Mouse (Mus musculus) common myeloid progenitor, adult 5-6 weeks (primary cell): ENCODE data around the gene Dgkd. TPM values are rescaled to one million over a fixed set of nuclear protein-coding genes. Genes with fewer than 3 reads are reported as not detected.
"Not testable (repeated sequence)": the region's sequence is repeated elsewhere in the genome, so short reads cannot be mapped to it uniquely, and the experiment has no call there.

Source experiments
- ATAC-seq: replicated peaks from 2 replicates; pipeline ENCODE4 v1.8.0; 2016; ENCODE audit warnings: low read depth, mild to moderate bottlenecking, moderate TSS enrichment, inconsistent platforms; ENCODE audit not compliant: poor library complexity, severe bottlenecking
- total RNA-seq: library from RNA; stranded (forward); fragments of 200-1000, 187-1606 nt; gene quantifications from 2 replicates; pipeline ENCODE4 v1.2.3, GENCODE M21; 2017

The Dgkd gene
- total RNA-seq = 29.2 and 39.9 TPM in 2 replicates

DNA sequence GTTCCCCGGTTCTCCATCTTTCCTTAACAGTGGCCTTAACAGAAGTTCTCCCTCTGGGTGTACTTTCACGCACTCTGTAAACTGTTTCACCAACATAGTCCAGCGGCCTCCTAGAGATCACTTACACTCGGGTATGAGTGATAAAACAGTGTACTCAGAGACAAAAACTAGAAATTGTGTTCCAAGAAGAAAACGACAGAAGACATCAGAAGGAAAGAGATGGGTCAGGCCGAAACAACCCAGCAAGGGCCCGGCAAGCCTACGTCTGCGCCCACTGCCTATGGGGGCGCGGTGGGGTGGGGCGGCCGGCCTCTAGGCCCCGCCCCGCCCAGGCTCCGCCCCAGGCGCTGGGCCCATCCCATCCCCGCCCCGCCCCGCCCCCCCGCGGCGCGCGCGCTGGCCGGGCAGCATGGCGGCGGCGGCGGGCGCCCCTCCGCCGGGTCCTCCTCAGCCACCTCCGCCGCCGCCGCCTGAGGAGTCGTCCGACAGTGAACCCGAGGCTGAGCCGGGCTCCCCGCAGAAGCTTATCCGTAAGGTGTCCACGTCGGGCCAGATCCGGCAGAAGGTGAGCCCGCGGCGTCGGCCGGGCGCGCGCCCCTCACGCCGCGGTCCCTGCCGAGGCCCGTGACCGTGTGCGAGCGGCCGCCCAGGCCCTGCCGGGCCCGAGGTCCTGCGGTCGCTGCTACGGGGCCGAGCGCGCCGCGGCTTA lies at the start of gene Dgkd:
Gene Dgkd (plus strand): TSS at position 396 of the 709 bp plus-strand sequence.
- peak; percentile 61 for ATAC-seq

DNA sequence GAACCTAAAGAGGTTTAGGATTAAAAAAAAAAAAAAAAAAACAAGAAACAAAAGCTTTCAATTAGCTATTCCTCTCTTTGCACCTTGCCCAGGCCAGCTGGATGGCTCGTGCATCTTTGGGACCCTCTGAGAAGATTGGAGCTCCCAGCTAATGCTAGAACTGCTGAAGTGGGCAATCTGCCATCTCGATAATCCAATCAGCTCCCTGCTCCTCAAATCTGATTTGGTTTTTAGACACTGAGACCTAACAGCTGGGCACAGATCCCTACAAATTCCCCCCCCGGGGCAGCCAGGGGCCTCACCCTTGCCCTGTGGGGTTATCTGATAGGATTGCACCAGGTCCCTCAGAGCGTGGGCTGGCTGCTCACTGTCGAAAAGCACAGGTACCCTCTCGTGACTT lies 49.5 kb upstream of the Dgkd start, which contains the start of gene Sag:
Gene Sag (plus strand): TSS at position 105 of the 400 bp plus-strand sequence.
- no peak for ATAC-seq

DNA sequence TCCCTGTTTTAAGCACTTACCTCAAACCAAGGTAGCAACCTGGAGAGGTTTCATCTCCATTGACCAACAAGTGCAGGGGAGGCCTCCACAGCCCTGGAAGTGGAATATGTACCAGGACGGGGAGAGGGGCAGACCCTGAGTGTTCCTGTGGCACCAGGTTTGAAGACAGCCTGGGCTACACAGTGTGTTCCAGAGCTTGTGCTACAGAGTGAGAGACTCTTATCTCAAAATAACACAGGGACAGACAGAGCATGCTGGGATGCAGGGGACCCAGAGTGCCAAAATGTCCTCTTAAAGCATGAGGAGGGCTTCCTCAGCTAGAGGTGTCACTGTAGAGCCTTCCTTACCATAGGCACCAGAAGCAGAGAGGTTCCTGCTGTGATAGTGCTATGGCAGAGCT lies 45.3 kb upstream of the Dgkd start:
- no peak for ATAC-seq

DNA sequence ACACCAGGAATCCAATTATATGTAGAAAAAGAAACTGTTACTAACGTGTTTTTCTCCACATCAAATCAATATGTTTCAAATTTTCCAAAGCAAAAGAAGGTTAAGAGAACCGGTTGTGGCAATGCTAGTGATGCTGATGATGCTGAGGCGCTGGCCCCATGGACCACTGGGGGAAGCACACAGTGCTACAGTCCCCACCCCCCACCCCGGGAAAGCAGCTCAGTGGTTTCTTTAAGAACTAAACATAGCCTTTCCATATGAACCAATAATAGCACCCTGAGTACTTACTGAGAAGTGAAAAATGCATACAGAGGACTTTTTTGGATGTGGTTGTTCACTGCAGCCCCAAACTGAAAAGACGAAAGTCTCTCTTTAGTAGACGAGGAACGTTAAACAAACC lies 41.7 kb upstream of the Dgkd start:
- ATAC-seq = no peak

DNA sequence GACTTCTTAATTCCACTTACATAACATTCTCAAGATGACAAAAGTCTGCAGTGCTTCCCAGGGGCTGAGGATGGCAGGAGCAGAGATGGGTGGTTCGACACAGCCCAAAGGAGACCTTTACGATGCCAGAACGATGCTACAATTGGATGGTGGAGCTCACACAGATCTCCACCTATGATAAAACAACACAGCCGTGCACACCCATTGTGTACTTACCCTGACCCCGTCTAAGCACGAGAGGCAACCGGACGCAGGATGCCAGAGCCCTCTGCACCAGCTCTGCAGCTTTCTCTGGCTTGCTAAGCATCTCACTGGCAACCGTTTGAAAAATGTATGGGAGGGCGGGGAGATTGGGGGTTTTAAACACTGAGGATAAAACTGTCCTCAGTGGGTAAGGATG lies 41.0 kb upstream of the Dgkd start:
- no peak for ATAC-seq

DNA sequence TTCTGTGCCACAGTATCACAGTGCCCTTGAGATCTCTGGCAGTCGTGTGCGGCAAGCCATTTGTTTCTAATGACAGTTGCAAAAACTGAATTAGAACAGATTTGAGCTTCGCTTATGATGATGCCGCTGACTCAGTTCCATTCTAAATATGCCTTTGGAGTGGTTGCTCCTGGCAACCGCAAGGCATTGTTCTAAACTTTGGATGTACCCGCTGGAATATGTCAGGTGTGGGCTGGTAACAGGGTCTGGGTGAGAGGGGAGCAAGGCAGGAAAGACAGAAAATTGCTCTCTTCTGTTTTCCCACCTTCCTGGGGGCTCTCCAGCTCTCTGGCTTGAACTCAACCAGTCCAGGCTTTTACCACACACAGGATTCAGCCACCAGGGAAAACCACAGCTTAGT lies 39.9 kb upstream of the Dgkd start:
- ATAC-seq = no peak

DNA sequence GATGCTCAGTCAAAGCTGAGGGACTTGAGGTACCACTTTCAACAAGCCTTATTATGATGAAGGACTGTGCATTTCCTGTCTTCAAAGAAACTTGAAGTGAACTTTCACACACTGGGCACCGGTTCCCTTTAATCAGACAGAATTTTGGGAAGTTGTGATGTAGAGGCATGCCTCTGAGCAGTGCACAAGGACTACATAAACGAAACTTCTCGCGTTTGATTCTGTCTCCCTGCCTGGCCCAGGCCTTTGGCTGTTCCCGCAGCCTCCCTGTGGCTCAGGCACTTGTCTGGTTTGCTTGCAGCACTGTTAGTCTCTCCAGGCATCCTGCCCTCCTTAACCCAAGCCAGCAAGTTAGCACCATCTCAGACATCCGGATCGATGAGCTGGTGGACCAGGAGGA lies 39.4 kb upstream of the Dgkd start:
- ATAC-seq = peak; percentile 60

DNA sequence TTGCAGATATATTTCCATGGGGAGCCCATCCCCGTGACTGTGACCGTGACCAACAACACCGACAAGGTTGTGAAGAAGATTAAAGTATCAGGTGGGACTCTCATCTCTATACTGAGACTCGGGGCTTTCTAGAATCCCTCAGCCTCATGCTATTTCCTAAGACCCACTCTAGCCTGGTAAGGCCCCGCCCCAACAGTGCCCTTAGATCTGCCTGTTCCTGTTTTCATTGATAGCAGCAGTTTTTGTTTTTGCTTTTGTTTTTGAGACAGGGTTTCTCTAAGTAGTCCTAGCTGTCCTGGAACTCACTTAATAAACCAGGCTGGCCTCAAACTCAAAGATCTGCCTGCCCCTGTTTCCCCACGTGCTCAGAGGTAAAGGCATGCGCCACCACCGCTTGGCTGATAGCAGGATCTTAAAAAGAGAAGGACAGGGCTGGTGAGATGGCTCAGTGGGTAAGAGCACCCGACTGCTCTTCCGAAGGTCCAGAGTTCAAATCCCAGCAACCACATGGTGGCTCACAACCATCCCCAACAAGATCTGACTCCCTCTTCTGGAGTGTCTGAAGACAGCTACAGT lies 28.6 kb upstream of the Dgkd start:
- no peak for ATAC-seq

DNA sequence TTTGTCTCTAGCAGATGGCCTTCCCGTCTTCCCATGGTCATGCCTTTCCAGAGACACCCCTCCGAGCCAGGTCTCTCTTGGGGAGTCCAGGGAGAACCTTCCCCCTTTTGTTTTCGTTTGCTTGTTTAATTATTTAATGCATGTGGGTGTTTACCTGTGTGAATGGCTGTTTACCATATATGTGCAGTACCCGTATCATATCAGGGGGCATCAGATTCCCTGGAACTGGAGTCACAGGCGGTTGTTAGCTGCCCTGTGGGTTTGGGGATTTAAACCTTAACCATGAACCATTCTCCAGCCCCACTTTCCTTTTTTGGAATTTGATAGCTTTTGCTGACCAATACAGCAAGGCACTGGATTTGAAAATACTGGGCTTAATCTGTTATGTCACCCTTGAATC lies 27.8 kb upstream of the Dgkd start:
- ATAC-seq = no peak

DNA sequence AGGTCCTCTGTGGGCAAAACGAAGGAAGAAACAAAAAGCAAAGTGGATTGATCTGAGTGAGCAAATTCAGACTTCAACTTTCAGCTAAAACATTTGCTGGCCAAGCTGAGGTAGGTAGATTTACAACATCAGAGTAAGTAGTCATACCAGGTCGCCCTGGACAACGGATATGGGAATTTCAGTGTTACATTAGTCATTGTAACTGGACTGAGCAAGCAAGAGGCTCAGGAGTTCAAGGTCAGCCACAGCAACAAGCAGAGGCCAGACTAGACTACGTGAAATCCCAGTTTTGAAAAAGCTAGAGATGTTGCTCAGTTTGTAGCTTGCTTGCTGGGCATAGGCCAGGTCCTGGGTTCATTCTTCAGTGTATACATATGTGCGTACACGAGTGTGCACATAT lies 27.1 kb upstream of the Dgkd start:
- no peak for ATAC-seq

DNA sequence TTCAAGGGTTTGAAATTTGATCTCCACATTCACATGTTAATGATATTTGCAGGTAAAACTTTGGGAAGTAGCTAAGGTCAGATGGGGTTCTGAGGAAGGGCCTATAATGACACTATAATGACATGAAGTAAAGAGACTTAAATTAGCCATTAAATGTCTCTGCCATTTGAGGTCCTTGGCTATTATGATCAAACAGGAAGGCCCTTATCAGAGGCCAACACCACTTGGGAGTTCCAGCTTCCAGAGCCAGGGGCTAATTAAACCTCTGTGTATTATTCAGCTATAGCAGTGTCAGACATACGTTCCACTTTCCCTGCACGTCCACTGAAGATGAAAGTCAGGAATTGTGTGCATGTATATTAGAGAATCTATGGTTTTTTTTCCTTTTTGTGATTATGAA lies 26.6 kb upstream of the Dgkd start:
- ATAC-seq = no peak

DNA sequence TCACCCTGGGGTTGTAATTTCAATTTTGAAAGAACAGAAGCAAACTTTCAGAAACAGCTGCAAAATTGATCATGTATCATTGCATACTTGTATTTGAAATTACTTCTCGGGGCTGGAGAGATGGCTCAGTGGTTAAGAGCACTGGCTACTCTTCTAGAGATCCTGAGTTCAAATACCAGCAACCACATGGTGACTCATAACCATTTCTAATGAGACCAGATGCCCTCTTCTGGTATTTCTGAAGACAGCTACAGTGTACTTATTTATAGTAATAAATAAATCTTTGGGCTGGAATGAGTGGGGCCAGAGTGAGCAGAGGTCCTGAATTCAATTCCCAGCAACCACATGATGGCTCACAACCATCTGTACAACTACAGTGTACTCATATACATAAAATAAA lies 25.6 kb upstream of the Dgkd start:
- not testable (repeated sequence) for ATAC-seq

DNA sequence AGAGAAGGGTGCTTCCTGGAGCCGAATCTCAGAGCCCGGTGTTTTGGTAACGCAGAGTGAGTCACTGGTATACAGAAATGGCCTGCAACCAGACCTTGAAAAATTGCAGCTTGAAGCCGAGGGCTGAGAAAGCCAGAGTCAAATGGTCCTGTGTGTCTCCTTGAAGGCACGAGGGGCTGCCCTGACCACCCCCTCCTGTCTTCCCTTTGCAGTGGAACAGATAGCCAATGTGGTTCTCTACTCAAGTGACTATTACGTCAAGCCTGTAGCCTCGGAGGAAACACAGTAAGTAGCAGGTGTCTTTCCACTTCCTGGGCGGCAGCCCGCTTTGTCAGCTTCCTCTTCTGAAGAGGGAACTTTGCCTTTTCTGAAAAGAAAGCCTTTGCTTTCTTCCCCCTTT lies 24.9 kb upstream of the Dgkd start:
- peak; percentile 89 for ATAC-seq

DNA sequence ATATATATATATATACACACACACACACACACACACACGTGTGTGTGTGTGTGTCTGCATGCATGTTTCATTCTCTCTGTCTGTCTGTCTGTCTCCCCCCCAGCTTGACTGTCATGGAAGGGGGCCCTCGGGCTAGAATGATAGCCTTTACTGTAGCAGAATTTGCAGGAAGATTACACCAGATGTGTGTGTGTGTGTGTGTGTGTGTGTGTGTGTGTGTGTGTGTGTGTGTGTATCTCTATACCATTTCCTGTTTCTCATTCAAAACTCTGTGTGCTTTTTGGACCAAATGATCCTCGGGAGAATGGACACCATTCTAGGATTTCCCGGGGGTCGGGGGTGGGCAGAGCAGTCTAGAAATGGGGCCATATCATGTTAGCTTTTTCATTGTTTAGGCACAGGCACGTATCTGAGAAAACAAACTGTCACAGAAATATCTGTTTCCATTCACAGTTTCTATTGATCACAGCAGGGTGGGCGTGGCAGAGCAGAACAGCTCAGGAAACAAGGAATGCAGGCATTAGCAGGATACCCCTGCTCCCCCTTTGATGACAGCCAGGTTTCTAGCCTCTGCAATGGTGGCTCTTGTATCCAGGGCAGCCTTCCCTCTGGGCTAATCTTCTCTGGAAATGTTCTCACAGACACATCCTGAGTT lies 24.0 kb upstream of the Dgkd start:
- ATAC-seq = no peak

DNA sequence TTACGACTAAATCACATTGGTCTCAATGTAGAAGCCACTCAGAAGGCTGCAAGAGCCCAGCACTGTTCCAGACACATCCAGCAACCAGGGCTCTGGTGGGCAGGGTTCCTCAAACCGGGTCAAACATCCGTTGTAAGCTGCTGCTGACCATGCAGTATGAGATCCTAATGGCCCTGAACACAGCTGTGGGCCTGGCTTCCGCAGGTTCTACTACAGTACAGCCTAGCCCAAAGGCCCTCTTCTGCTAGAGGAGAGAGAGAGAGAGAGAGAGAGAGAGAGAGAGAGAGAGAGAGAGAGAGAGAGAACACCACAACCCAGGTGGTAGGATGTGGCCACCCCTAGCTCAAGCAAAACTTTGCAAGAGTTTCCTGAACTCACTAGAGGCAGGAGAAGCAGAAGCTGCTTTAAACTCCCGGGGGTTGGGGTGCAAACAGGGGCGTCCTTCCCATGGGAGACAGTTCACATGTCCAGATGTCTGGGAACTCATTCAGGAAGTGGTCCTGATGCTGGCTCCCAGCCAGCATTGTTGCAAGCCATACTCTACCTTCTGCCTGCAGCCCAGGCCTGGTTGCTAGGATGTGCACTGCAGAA lies 23.4 kb upstream of the Dgkd start:
- ATAC-seq = peak; percentile 50

DNA sequence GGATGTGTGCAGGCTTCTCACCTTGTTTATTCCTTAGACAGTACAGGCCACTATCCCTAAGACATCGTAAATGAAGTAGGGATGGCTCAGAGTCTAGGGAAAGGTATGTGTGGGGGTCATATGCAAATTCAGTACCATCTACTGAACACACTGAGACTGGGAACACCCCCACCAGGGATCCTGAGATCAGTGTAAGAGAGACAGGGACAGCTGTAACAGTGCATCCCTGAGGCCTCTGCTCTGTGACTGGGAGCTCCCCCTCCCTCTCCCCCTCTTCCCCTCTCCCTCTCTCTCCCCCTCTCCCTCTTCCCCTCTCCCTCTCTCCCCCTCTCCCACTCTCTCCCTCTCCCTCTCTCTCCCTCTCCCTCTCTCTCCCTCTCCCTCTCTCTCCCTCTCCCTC lies 16.6 kb upstream of the Dgkd start:
- ATAC-seq = no peak

DNA sequence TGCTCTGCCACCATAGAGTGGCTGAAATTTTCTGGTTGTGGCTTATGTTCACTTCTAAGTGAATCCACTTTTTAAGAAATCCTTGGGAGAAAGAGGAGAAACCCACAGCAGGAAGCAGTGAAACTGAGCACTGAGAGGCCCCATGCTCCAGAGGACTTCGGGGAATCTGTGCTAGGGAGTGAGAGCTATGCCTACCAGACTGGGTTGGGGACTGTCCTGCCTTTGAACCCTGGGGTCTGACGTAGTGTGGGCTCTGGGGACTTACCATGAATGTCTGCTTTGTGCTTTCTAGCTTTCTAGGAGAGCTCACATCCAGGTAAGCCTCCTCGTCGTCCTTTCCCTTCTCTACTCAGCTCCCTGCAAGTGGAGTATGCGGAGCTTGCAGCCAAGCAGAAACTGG lies 16.1 kb upstream of the Dgkd start:
- no peak for ATAC-seq

DNA sequence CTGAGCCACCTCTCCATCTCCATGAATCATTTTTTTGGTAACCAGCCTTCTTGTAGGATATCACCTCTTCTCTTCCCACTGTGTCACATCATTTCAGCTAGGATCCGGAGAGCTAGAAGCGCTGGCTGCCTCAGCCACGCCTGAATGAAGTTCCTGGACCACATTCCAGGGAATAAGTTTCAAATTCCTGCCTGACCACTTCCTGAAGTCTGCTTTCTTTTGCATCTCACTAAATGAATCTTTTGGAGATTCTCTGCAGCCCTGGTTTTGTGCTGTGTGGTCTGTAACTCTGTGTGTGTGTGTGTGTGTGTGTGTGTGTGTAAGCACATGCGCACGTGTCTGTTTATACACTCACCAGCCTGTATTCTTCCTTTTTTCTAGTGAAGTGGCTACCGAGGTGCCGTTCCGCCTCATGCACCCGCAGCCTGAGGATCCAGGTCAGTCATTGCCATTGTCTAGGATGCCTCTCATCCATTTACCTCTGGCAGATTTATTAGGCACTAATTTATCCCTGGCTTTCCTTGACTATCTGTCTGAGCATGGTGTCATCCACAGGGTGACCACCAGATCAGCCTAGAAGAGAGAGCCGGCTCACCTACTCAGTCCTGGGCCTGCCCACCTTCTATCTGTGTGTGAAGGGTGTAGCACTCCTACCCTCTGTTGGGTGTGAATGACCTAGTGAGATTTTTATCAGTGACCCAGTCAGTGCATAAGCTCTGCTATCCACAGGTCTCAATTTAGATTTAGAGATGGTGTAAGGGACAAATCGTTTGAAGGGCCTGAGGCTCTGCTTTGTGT lies 12.5 kb upstream of the Dgkd start:
- ATAC-seq = no peak

DNA sequence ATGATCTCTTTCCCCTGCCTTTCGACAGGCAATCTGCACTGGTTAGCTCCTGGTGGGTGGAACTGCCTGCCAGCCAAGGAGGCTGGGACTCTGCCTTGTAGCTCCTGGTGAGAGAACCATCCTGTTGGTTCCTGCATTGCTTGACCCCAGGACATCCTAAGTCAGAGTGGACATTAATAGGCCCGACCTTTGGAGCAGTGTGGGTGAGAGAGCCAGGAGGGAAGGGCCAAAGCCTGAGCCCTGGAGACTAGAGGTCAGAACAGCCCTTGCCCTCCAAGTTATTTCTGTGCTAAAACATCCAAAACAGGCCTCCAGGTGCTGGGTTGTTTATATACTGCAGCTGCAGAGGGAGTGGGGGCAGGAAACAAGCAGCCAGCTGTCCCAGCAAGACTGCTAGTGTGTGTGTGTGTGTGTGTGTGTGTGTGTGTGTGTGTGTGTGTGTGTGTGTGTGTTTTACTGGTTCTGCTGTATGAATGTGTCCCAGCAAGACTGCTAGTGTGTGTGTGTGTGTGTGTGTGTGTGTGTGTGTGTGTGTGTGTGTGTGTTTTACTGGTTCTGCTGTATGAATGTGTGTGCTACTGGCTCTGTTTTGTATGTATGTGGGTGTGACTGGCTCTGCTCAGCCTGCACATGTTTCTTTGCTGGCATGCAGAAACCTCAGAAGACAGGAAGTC lies 6.1 kb upstream of the Dgkd start:
- ATAC-seq = peak; percentile 36; the same call in 1 of the 2 replicates
